Mouse (Mus musculus): ENCODE measurements around the gene Aig1. TPM values are rescaled to one million over a fixed set of nuclear protein-coding genes. Genes with fewer than 3 reads are reported as not detected.

The Aig1 gene
- polyA plus RNA-seq, 1 experiment from 2014 or later = 22.6 TPM

DNA sequence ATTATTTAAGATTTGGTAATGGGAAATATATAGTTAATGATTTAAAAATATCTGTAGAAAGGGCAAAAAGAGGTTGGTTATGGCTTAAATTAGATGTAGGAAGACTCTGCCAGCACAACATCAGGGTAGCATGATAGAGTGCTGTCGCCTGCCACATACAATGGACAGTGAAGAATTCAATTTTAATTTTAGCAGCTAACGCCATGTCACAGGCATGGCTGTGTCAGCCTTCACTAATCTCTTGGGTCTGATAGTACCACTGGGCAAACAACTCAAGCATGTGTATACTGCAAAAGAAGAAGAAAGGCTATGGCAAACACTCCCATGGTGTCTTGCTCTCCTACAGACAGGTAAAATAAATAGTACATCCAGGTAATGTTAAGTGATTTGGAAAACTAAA lies 99.0 kb downstream of the Aig1 start:
- ATAC-seq (replicated peaks; ENCODE audit: insufficient number of reproducible peaks, low FRiP score, low TSS enrichment, low read depth) (no peak), DNase-seq (ENCODE audit: low spot score) (no peak)
- no peaks in the 10 kb centered on the region for H3K36me3 ChIP-seq (replicated peaks; ENCODE audit: control insufficient read depth, insufficient read depth, low read depth, low read length)
- no peak overlapping the region for H3K9ac ChIP-seq (replicated peaks; ENCODE audit: low read length)
- 97% methylated on average over 2 of the region's 2 CpGs for WGBS
- no peaks in the 10 kb centered on the region for H3K9me3 ChIP-seq (replicated peaks; ENCODE audit: control insufficient read depth, low read length)
- H3K4me2 ChIP-seq (ENCODE audit: low read depth, low read length) = no peak overlapping the region
- H3K27me3 ChIP-seq (ENCODE audit: control insufficient read depth, insufficient read depth, low read length) = no peaks in the 10 kb centered on the region
- H3K27ac ChIP-seq (replicated peaks; ENCODE audit: low read depth, low read length) = no peak overlapping the region
- H3K4me3 ChIP-seq (ENCODE audit: low read depth, low read length) = no peak overlapping the region
- no peaks in the 10 kb centered on the region for H3K4me1 ChIP-seq (ENCODE audit: control insufficient read depth, insufficient read depth, low read length)

DNA sequence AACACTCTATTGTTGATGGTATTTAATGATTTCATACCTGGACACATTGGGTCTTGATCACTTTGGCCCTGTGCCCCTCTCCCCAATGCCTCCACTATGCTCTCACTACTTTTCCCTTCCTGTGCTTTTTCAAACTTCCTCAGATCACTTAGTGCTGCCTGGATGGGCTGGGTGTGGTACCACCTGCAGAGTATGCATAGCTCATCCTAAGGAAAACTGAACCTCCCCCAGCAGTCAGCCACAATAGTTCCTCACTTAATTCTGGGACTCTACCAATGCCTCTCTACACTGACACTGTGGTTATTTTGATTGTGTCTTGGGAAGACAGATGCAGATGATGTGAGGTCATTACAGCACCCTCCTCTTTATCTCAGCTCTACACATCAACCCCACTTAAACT lies 99.9 kb downstream of the Aig1 start:
- Histone ChIP-seq H3K4me2 (ENCODE audit: low read depth, low read length) (no peak overlapping the region), H3K9ac (replicated peaks; ENCODE audit: low read length) (no peak overlapping the region), H3K27ac (replicated peaks; ENCODE audit: low read depth, low read length) (no peak overlapping the region), H3K9me3 (replicated peaks; ENCODE audit: control insufficient read depth, low read length) (no peaks in the 10 kb centered on the region), H3K4me3 (ENCODE audit: low read depth, low read length) (no peak overlapping the region), H3K27me3 (ENCODE audit: control insufficient read depth, insufficient read depth, low read length) (no peaks in the 10 kb centered on the region), H3K4me1 (ENCODE audit: control insufficient read depth, insufficient read depth, low read length) (no peaks in the 10 kb centered on the region), H3K36me3 (replicated peaks; ENCODE audit: control insufficient read depth, insufficient read depth, low read depth, low read length) (no peaks in the 10 kb centered on the region)
- DNase-seq (ENCODE audit: low spot score) (no peak), ATAC-seq (replicated peaks; ENCODE audit: insufficient number of reproducible peaks, low FRiP score, low TSS enrichment, low read depth) (no peak)

DNA sequence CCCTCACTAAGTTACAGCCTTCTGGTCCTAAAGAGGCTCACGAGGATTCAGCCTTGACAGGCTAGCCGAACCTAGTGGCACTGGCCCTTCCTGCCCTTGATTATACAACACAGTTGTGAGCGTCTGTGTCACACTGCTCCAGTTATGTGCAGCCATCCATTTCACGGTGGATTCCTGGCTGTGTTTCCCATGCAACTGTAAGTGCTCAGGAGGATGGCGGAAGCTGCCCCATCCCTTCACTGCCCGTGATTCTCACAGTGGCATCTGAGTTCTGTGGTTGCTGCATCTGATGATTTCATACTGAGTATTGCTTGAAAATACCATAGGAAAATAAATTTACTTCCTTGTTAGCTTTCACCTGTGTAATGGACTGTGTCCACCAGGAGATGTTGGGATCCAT lies 101.7 kb downstream of the Aig1 start:
- DNase-seq (ENCODE audit: low spot score) (no peak), ATAC-seq (replicated peaks; ENCODE audit: insufficient number of reproducible peaks, low FRiP score, low TSS enrichment, low read depth) (no peak)
- Histone ChIP-seq H3K9ac (replicated peaks; ENCODE audit: low read length) (no peak overlapping the region), H3K27ac (replicated peaks; ENCODE audit: low read depth, low read length) (no peak overlapping the region), H3K36me3 (replicated peaks; ENCODE audit: control insufficient read depth, insufficient read depth, low read depth, low read length) (no peaks in the 10 kb centered on the region), H3K9me3 (replicated peaks; ENCODE audit: control insufficient read depth, low read length) (no peaks in the 10 kb centered on the region), H3K4me1 (ENCODE audit: control insufficient read depth, insufficient read depth, low read length) (no peaks in the 10 kb centered on the region), H3K4me2 (ENCODE audit: low read depth, low read length) (no peak overlapping the region), H3K27me3 (ENCODE audit: control insufficient read depth, insufficient read depth, low read length) (no peaks in the 10 kb centered on the region), H3K4me3 (ENCODE audit: low read depth, low read length) (no peak overlapping the region)
- 84% methylated on average over 6 of the region's 6 CpGs for WGBS

DNA sequence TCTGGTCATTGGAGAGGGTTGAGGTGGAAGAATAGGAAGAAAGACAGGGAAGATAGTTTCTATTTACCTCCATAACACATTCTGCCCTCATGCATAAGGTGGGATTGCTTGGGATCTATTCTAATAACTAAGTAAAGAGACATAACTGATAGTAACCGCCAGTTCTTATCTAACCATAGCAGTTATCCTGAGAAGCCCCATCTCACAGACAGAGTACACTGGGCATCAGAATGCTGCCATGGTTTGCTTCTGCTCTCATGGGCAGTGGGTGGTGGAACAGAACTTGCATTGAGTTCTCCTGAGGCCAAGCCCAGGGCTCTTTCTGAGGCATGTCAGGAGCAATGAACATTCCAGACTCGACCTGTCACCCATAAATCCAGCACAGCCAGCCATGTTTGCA lies 105.6 kb downstream of the Aig1 start:
- Histone ChIP-seq H3K9ac (replicated peaks; ENCODE audit: low read length) (no peak overlapping the region), H3K9me3 (replicated peaks; ENCODE audit: control insufficient read depth, low read length) (no peaks in the 10 kb centered on the region), H3K4me3 (ENCODE audit: low read depth, low read length) (no peak overlapping the region), H3K27ac (replicated peaks; ENCODE audit: low read depth, low read length) (no peak overlapping the region), H3K27me3 (ENCODE audit: control insufficient read depth, insufficient read depth, low read length) (no peaks in the 10 kb centered on the region), H3K4me2 (ENCODE audit: low read depth, low read length) (no peak overlapping the region), H3K4me1 (ENCODE audit: control insufficient read depth, insufficient read depth, low read length) (no peaks in the 10 kb centered on the region), H3K36me3 (replicated peaks; ENCODE audit: control insufficient read depth, insufficient read depth, low read depth, low read length) (no peaks in the 10 kb centered on the region)
- no peak for ATAC-seq (replicated peaks; ENCODE audit: insufficient number of reproducible peaks, low FRiP score, low TSS enrichment, low read depth)
- DNase-seq (ENCODE audit: low spot score) = no peak
- 79% methylated on average over 2 of the region's 2 CpGs for WGBS

DNA sequence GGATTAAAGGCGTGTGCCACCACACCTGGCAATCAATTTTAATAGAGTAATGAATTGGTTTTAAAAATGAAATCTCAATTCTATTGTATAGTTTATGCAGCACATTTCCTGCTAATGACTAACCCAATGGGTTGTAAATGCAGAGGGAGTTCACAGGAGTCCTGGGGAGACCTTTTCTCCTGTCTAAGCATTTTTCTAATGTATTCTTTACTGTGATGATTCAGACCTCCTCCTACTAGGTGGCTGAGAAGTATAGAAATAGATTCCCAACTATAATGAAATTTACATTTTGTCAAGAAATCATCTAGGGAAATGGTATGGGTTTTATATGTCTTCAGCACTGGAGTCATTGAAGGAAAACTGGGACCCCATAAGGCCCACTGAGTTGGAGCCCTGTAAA lies 114.1 kb downstream of the Aig1 start:
- Histone ChIP-seq H3K4me2 (ENCODE audit: low read depth, low read length) (no peak overlapping the region), H3K27me3 (ENCODE audit: control insufficient read depth, insufficient read depth, low read length) (no peaks in the 10 kb centered on the region), H3K27ac (replicated peaks; ENCODE audit: low read depth, low read length) (no peak overlapping the region), H3K4me1 (ENCODE audit: control insufficient read depth, insufficient read depth, low read length) (no peaks in the 10 kb centered on the region), H3K36me3 (replicated peaks; ENCODE audit: control insufficient read depth, insufficient read depth, low read depth, low read length) (no peaks in the 10 kb centered on the region), H3K9ac (replicated peaks; ENCODE audit: low read length) (no peak overlapping the region), H3K9me3 (replicated peaks; ENCODE audit: control insufficient read depth, low read length) (no peaks in the 10 kb centered on the region), H3K4me3 (ENCODE audit: low read depth, low read length) (no peak overlapping the region)
- ATAC-seq (replicated peaks; ENCODE audit: insufficient number of reproducible peaks, low FRiP score, low TSS enrichment, low read depth) (no peak), DNase-seq (ENCODE audit: low spot score) (no peak)
- 97% methylated on average over 1 of the region's 1 CpGs for WGBS

- no peaks in the 10 kb centered on the region for H3K9me3 ChIP-seq (replicated peaks; ENCODE audit: control insufficient read depth, low read length)
- H3K4me3 ChIP-seq (ENCODE audit: low read depth, low read length) = no peak overlapping the region
- no peak overlapping the region for H3K4me2 ChIP-seq (ENCODE audit: low read depth, low read length)
- H3K4me1 ChIP-seq (ENCODE audit: control insufficient read depth, insufficient read depth, low read length) = no peaks in the 10 kb centered on the region
- H3K9ac ChIP-seq (replicated peaks; ENCODE audit: low read length) = no peak overlapping the region
- ATAC-seq (replicated peaks; ENCODE audit: insufficient number of reproducible peaks, low FRiP score, low TSS enrichment, low read depth) (no peak), DNase-seq (ENCODE audit: low spot score) (no peak)
- no peaks in the 10 kb centered on the region for H3K36me3 ChIP-seq (replicated peaks; ENCODE audit: control insufficient read depth, insufficient read depth, low read depth, low read length)
- 85% methylated on average over 5 of the region's 5 CpGs for WGBS
- no peaks in the 10 kb centered on the region for H3K27me3 ChIP-seq (ENCODE audit: control insufficient read depth, insufficient read depth, low read length)
- no peak overlapping the region for H3K27ac ChIP-seq (replicated peaks; ENCODE audit: low read depth, low read length)
These were observed 115.0 kb downstream of the Aig1 start for GRCm38 (mm10) chr10:13753777-13754176.

DNA sequence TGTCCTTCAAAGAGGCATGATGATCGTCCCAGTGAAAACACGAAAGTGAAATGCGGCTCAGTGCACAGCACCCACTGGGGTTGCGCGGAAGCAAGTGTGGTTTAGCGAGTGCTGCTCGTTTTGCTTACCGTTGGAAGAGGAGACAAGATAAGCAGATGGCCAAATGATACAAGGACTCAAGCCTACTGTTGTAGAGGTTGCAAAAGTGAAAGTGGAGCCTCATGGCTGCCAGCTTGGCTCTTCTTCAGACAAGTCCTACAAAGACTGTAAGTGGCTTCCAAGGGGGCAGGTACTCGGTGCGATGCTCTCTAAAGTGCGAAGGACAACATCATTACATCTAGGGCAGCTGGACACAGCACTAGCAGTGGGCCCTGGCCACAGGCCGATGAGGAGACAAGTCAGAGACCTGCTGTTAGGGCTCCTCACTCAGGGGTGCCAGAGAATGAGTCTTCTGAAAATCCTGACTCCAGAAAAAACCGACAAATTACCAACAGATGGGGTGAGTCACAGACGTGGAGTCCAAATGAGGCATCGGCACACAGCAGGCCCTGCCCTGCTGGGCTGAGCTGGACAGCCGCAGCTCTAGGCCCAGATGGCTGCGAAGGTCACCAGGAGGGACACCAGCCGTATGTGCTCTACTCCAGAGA lies 129.2 kb downstream of the Aig1 start:
- Histone ChIP-seq H3K4me2 (ENCODE audit: low read depth, low read length) (no peak overlapping the region), H3K9me3 (replicated peaks; ENCODE audit: control insufficient read depth, low read length) (no peaks in the 10 kb centered on the region), H3K27ac (replicated peaks; ENCODE audit: low read depth, low read length) (no peak overlapping the region), H3K27me3 (ENCODE audit: control insufficient read depth, insufficient read depth, low read length) (no peaks in the 10 kb centered on the region), H3K9ac (replicated peaks; ENCODE audit: low read length) (no peak overlapping the region), H3K4me3 (ENCODE audit: low read depth, low read length) (no peak overlapping the region), H3K36me3 (replicated peaks; ENCODE audit: control insufficient read depth, insufficient read depth, low read depth, low read length) (no peaks in the 10 kb centered on the region), H3K4me1 (ENCODE audit: control insufficient read depth, insufficient read depth, low read length) (no peaks in the 10 kb centered on the region)
- ATAC-seq (replicated peaks; ENCODE audit: insufficient number of reproducible peaks, low FRiP score, low TSS enrichment, low read depth) (no peak), DNase-seq (ENCODE audit: low spot score) (no peak)
- 79% methylated on average over 18 of the region's 18 CpGs for WGBS

GRCm38 (mm10) chr10:13730039-13730748 lies 138.6 kb downstream of the Aig1 start:
- ATAC-seq (replicated peaks; ENCODE audit: insufficient number of reproducible peaks, low FRiP score, low TSS enrichment, low read depth) = no peak
- 89% methylated on average over 4 of the region's 4 CpGs for WGBS

More at GRCm38 (mm10) chr10:13730039-13730748, 138.6 kb downstream of the Aig1 start:
- Histone ChIP-seq H3K27ac (replicated peaks; ENCODE audit: low read depth, low read length) (no peak overlapping the region), H3K4me3 (ENCODE audit: low read depth, low read length) (no peak overlapping the region), H3K9ac (replicated peaks; ENCODE audit: low read length) (no peak overlapping the region), H3K36me3 (replicated peaks; ENCODE audit: control insufficient read depth, insufficient read depth, low read depth, low read length) (no peaks in the 10 kb centered on the region), H3K27me3 (ENCODE audit: control insufficient read depth, insufficient read depth, low read length) (no peaks in the 10 kb centered on the region), H3K9me3 (replicated peaks; ENCODE audit: control insufficient read depth, low read length) (no peaks in the 10 kb centered on the region), H3K4me2 (ENCODE audit: low read depth, low read length) (no peak overlapping the region), H3K4me1 (ENCODE audit: control insufficient read depth, insufficient read depth, low read length) (no peaks in the 10 kb centered on the region)
- DNase-seq (ENCODE audit: low spot score) = no peak
